Mouse (Mus musculus) Muller cell, postnatal 12 days (primary cell): Measurements from ENCODE around the gene Gnaq.

ENCODE experiments used
- DNase-seq: peaks from one replicate; pipeline ENCODE4 v3.0.0-alpha.2; 2015; ENCODE audit errors: inconsistent ontology term

Gnaq gene

GRCm38 (mm10) chr19:16189066-16189765 lies 56.6 kb downstream of the Gnaq start:
- DNase-seq, result no peak

GRCm38 (mm10) chr19:16198162-16198561 lies 65.5 kb downstream of the Gnaq start:
- DNase-seq, result no peak

GRCm38 (mm10) chr19:16201356-16201755 lies 68.7 kb downstream of the Gnaq start:
- no peak for DNase-seq

- DNase-seq, result peak; percentile 64
Observed at GRCm38 (mm10) chr19:16204776-16205680, 72.4 kb downstream of the Gnaq start.

GRCm38 (mm10) chr19:16209616-16210015 lies 77.0 kb downstream of the Gnaq start:
- DNase-seq, result peak; percentile 25

- peak; percentile 56 for DNase-seq
Observed at GRCm38 (mm10) chr19:16214946-16215345, 82.3 kb downstream of the Gnaq start.

GRCm38 (mm10) chr19:16215430-16216016 lies 82.9 kb downstream of the Gnaq start:
- DNase-seq, result no peak

GRCm38 (mm10) chr19:16219978-16220377 lies 87.3 kb downstream of the Gnaq start:
- DNase-seq, result no peak

- no peak for DNase-seq
Observed at GRCm38 (mm10) chr19:16222526-16222925, 89.9 kb downstream of the Gnaq start.

- DNase-seq, result no peak
Observed at GRCm38 (mm10) chr19:16223126-16223525, 90.5 kb downstream of the Gnaq start.

GRCm38 (mm10) chr19:16224831-16225230 lies 92.2 kb downstream of the Gnaq start:
- DNase-seq, result no peak

GRCm38 (mm10) chr19:16231584-16231983 lies 99.0 kb downstream of the Gnaq start:
- no peak for DNase-seq

- DNase-seq, result no peak
Observed at GRCm38 (mm10) chr19:16235594-16235993, 103.0 kb downstream of the Gnaq start.

GRCm38 (mm10) chr19:16237034-16237433 lies 104.4 kb downstream of the Gnaq start:
- no peak for DNase-seq

GRCm38 (mm10) chr19:16238072-16238471 lies 105.4 kb downstream of the Gnaq start:
- DNase-seq, result no peak

- no peak for DNase-seq
Observed at GRCm38 (mm10) chr19:16238512-16238911, 105.9 kb downstream of the Gnaq start.

GRCm38 (mm10) chr19:16242708-16243107 lies 110.1 kb downstream of the Gnaq start:
- no peak for DNase-seq

- DNase-seq, result no peak
Observed at GRCm38 (mm10) chr19:16249025-16249424, 116.4 kb downstream of the Gnaq start.

- peak; percentile 97 for DNase-seq
Observed at GRCm38 (mm10) chr19:16250921-16251320, 118.3 kb downstream of the Gnaq start.

- no peak for DNase-seq
Observed at GRCm38 (mm10) chr19:16251819-16252218, 119.2 kb downstream of the Gnaq start.

- DNase-seq, result no peak
Observed at GRCm38 (mm10) chr19:16252696-16253095, 120.1 kb downstream of the Gnaq start.

GRCm38 (mm10) chr19:16254881-16255280 lies 122.2 kb downstream of the Gnaq start:
- DNase-seq, result no peak
